Mouse (Mus musculus): Measurements from ENCODE around the gene Rapgef4. TPM values are rescaled to one million over a fixed set of nuclear protein-coding genes. Genes with fewer than 3 reads are reported as not detected.

Gene Rapgef4
- polyA plus RNA-seq, 1 experiment = 0.08 TPM

GRCm38 (mm10) chr2:72227416-72227815 lies 246.4 kb downstream of the Rapgef4 start:
- no peaks in the 10 kb centered on the region for H3K79me2 ChIP-seq (ENCODE audit: control insufficient read depth, insufficient read depth)
- no peaks in the 10 kb centered on the region for H3K36me3 ChIP-seq (ENCODE audit: control insufficient read depth, insufficient read depth)
- H3ac ChIP-seq (ENCODE audit: control insufficient read depth, insufficient read length, low read depth) = no peak overlapping the region
- no peaks in the 10 kb centered on the region for H3K27me3 ChIP-seq (ENCODE audit: control insufficient read depth, insufficient read depth, insufficient read length)
- no peaks in the 10 kb centered on the region for H3K79me3 ChIP-seq (ENCODE audit: low read depth)
- H3K4me3 ChIP-seq (ENCODE audit: insufficient read depth, poor library complexity, severe bottlenecking) = no peak overlapping the region
- no peak for TF ChIP-seq CEBPB (IDR thresholded peaks at IDR 0.05; ENCODE audit: low read depth)
- TF ChIP-seq MYOG (IDR thresholded peaks at IDR 0.05; ENCODE audit: control insufficient read depth, extremely low read depth, insufficient read length) = no peak
- no peak for TF ChIP-seq MAX (IDR thresholded peaks at IDR 0.05)
- no peak for TF ChIP-seq USF1 (IDR thresholded peaks at IDR 0.05; ENCODE audit: low read depth)
- TF ChIP-seq MYOD1 (IDR thresholded peaks at IDR 0.05; ENCODE audit: control insufficient read depth, insufficient read length, low read depth) = no peak
- no peak for TF ChIP-seq CTCF (IDR thresholded peaks at IDR 0.05; ENCODE audit: control insufficient read depth, insufficient read depth, insufficient read length)
- no peak for TF ChIP-seq FOSL1 (IDR thresholded peaks at IDR 0.05; ENCODE audit: insufficient read depth, low read length, poor library complexity, severe bottlenecking)

GRCm38 (mm10) chr2:72228881-72229280 lies 247.8 kb downstream of the Rapgef4 start:
- H3K4me3 ChIP-seq (ENCODE audit: insufficient read depth, poor library complexity, severe bottlenecking) = no peak overlapping the region
- H3K27me3 ChIP-seq (ENCODE audit: control insufficient read depth, insufficient read depth, insufficient read length) = peaks cover 5% of the 10 kb centered on the region
- H3K36me3 ChIP-seq (ENCODE audit: control insufficient read depth, insufficient read depth) = no peaks in the 10 kb centered on the region
- H3ac ChIP-seq (ENCODE audit: control insufficient read depth, insufficient read length, low read depth) = no peak overlapping the region
- no peaks in the 10 kb centered on the region for H3K79me2 ChIP-seq (ENCODE audit: control insufficient read depth, insufficient read depth)
- no peaks in the 10 kb centered on the region for H3K79me3 ChIP-seq (ENCODE audit: low read depth)
- TF ChIP-seq USF1 (IDR thresholded peaks at IDR 0.05; ENCODE audit: low read depth) = no peak
- no peak for TF ChIP-seq MYOD1 (IDR thresholded peaks at IDR 0.05; ENCODE audit: control insufficient read depth, insufficient read length, low read depth)
- no peak for TF ChIP-seq CTCF (IDR thresholded peaks at IDR 0.05; ENCODE audit: control insufficient read depth, insufficient read depth, insufficient read length)
- TF ChIP-seq FOSL1 (IDR thresholded peaks at IDR 0.05; ENCODE audit: insufficient read depth, low read length, poor library complexity, severe bottlenecking) = no peak
- no peak for TF ChIP-seq MYOG (IDR thresholded peaks at IDR 0.05; ENCODE audit: control insufficient read depth, extremely low read depth, insufficient read length)

DNA sequence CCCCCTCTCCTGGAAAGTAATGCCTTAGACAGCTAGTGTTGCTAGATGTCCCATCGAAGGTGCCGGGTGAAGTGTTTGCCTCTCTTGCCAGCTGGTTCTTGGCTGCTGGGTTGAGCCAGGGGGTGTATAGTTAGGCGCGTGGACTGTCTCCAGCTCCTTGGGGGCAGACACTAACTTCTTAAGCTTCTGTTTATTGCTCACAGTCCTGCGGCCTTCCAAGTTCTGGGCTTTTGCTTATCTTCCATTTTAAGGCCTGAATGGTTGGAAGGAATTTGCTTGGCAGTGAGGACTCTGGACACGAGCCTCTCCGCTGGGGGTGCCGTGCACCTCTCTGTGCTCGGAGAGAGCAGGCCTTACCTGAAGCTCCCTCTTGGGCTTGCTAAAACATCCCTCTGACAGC lies 249.5 kb downstream of the Rapgef4 start:
- Histone ChIP-seq H3K27me3 (ENCODE audit: control insufficient read depth, insufficient read depth, insufficient read length) (peaks cover 7% of the 10 kb centered on the region), H3ac (ENCODE audit: control insufficient read depth, insufficient read length, low read depth) (no peak overlapping the region), H3K79me3 (ENCODE audit: low read depth) (no peaks in the 10 kb centered on the region), H3K36me3 (ENCODE audit: control insufficient read depth, insufficient read depth) (no peaks in the 10 kb centered on the region), H3K4me3 (ENCODE audit: insufficient read depth, poor library complexity, severe bottlenecking) (no peak overlapping the region), H3K79me2 (ENCODE audit: control insufficient read depth, insufficient read depth) (no peaks in the 10 kb centered on the region)
- TF ChIP-seq USF1 (IDR thresholded peaks at IDR 0.05; ENCODE audit: low read depth) (no peak), MYOG (IDR thresholded peaks at IDR 0.05; ENCODE audit: control insufficient read depth, extremely low read depth, insufficient read length) (no peak), MAX (IDR thresholded peaks at IDR 0.05) (no peak), CTCF (IDR thresholded peaks at IDR 0.05; ENCODE audit: control insufficient read depth, insufficient read depth, insufficient read length) (no peak), FOSL1 (IDR thresholded peaks at IDR 0.05; ENCODE audit: insufficient read depth, low read length, poor library complexity, severe bottlenecking) (no peak), MYOD1 (IDR thresholded peaks at IDR 0.05; ENCODE audit: control insufficient read depth, insufficient read length, low read depth) (no peak), CEBPB (IDR thresholded peaks at IDR 0.05; ENCODE audit: low read depth) (no peak)

GRCm38 (mm10) chr2:72234085-72234484 lies 253.0 kb downstream of the Rapgef4 start:
- H3K79me2 ChIP-seq (ENCODE audit: control insufficient read depth, insufficient read depth) = no peaks in the 10 kb centered on the region
- H3ac ChIP-seq (ENCODE audit: control insufficient read depth, insufficient read length, low read depth) = no peak overlapping the region
- H3K36me3 ChIP-seq (ENCODE audit: control insufficient read depth, insufficient read depth) = no peaks in the 10 kb centered on the region
- no peak for TF ChIP-seq USF1 (IDR thresholded peaks at IDR 0.05; ENCODE audit: low read depth)
- TF ChIP-seq MYOD1 (IDR thresholded peaks at IDR 0.05; ENCODE audit: control insufficient read depth, insufficient read length, low read depth) = no peak
- H3K79me3 ChIP-seq (ENCODE audit: low read depth) = no peaks in the 10 kb centered on the region
- no peak overlapping the region for H3K4me3 ChIP-seq (ENCODE audit: insufficient read depth, poor library complexity, severe bottlenecking)
- H3K27me3 ChIP-seq (ENCODE audit: control insufficient read depth, insufficient read depth, insufficient read length) = peaks cover 7% of the 10 kb centered on the region

GRCm38 (mm10) chr2:72234943-72235342 lies 253.9 kb downstream of the Rapgef4 start:
- TF ChIP-seq MYOD1 (IDR thresholded peaks at IDR 0.05; ENCODE audit: control insufficient read depth, insufficient read length, low read depth) (no peak), USF1 (IDR thresholded peaks at IDR 0.05; ENCODE audit: low read depth) (no peak), MAX (IDR thresholded peaks at IDR 0.05) (no peak), MYOG (IDR thresholded peaks at IDR 0.05; ENCODE audit: control insufficient read depth, extremely low read depth, insufficient read length) (no peak), CTCF (IDR thresholded peaks at IDR 0.05; ENCODE audit: control insufficient read depth, insufficient read depth, insufficient read length) (peak; percentile 75), FOSL1 (IDR thresholded peaks at IDR 0.05; ENCODE audit: insufficient read depth, low read length, poor library complexity, severe bottlenecking) (no peak)
- Histone ChIP-seq H3K27me3 (ENCODE audit: control insufficient read depth, insufficient read depth, insufficient read length) (peaks cover 7% of the 10 kb centered on the region), H3ac (ENCODE audit: control insufficient read depth, insufficient read length, low read depth) (no peak overlapping the region)

DNA sequence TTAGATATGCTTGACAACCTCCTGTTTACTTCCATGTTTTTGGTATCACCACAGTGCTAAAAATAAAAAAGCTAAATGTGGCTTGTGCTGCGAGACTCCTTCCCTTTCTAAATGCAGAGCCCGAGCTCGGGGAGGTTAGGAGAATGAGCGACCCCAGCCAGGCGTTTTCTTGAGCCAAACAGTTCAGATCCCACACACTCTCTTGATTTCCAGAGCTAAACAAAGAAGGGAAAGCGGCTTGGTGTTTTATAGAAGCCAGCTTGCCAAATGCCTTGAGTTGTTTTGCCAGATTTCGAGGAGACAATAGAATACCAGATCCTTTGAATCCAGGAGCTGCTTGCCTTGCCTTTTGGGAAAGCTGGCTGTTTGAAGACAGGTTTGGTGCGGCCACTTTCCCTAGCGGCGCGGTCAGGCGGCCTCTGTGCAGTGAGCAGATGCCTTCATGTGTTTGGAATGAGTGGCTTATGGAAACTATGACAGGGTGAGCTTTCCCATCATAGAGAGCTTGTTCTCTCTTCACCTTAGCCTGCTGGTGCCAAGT lies 254.4 kb downstream of the Rapgef4 start:
- no peak for TF ChIP-seq MYOD1 (IDR thresholded peaks at IDR 0.05; ENCODE audit: control insufficient read depth, insufficient read length, low read depth)
- TF ChIP-seq MYOG (IDR thresholded peaks at IDR 0.05; ENCODE audit: control insufficient read depth, extremely low read depth, insufficient read length) = no peak
- TF ChIP-seq CTCF (IDR thresholded peaks at IDR 0.05; ENCODE audit: control insufficient read depth, insufficient read depth, insufficient read length) = no peak
- TF ChIP-seq USF1 (IDR thresholded peaks at IDR 0.05; ENCODE audit: low read depth) = no peak
- TF ChIP-seq FOSL1 (IDR thresholded peaks at IDR 0.05; ENCODE audit: insufficient read depth, low read length, poor library complexity, severe bottlenecking) = no peak
- TF ChIP-seq CEBPB (IDR thresholded peaks at IDR 0.05; ENCODE audit: low read depth) = no peak
- no peak for TF ChIP-seq MAX (IDR thresholded peaks at IDR 0.05)
- no peaks in the 10 kb centered on the region for H3K36me3 ChIP-seq (ENCODE audit: control insufficient read depth, insufficient read depth)
- no peaks in the 10 kb centered on the region for H3K79me3 ChIP-seq (ENCODE audit: low read depth)
- peaks cover 7% of the 10 kb centered on the region for H3K27me3 ChIP-seq (ENCODE audit: control insufficient read depth, insufficient read depth, insufficient read length)
- H3K79me2 ChIP-seq (ENCODE audit: control insufficient read depth, insufficient read depth) = no peaks in the 10 kb centered on the region
- H3ac ChIP-seq (ENCODE audit: control insufficient read depth, insufficient read length, low read depth) = no peak overlapping the region
- no peak overlapping the region for H3K4me3 ChIP-seq (ENCODE audit: insufficient read depth, poor library complexity, severe bottlenecking)

More at GRCm38 (mm10) chr2:72234943-72235342, 253.9 kb downstream of the Rapgef4 start:
- H3K79me3 ChIP-seq (ENCODE audit: low read depth) = no peaks in the 10 kb centered on the region
- H3K79me2 ChIP-seq (ENCODE audit: control insufficient read depth, insufficient read depth) = no peaks in the 10 kb centered on the region
- no peaks in the 10 kb centered on the region for H3K36me3 ChIP-seq (ENCODE audit: control insufficient read depth, insufficient read depth)
- no peak overlapping the region for H3K4me3 ChIP-seq (ENCODE audit: insufficient read depth, poor library complexity, severe bottlenecking)
